Comparison of ENCODE assay signal across 8 mouse cellular contexts in the genomic region with DNA sequence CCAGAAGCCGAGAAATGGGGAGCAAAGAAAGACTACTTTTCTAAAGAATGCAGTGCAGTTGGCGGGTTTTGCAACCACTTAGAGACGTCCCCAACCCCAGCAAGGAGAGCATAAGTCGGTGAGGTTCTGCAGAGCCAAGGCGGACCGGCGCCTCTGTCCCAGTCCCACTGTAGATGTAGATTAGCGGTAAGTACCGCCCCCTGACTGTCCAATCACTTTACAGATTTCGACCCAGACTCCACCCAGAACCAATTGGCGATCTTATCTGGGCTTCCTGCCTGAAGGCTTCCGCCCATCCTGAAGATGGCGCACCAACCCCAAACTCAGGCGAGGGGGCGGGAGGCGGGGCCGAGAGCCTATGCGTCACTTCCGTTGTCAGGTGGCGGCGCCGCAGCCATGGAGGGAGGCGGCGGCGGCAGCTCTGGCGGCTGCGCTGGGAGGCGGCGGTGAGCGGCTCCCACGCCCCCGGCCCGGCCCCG. TPM values are rescaled to one million over a fixed set of nuclear protein-coding genes. Genes with fewer than 3 reads are reported as not detected.
DNase-seq lines count a peak whose midpoint lies in the region; ATAC-seq and TF ChIP-seq lines count a peak whose summit lies in the region.

A gene (plus strand): TSS at position 368 of the 479 bp plus-strand sequence.

- peak; percentile 94 for TF ChIP-seq POLR2A in brain, embryonic 14.5 days (IDR thresholded peaks at IDR 0.05; ENCODE audit: borderline replicate concordance, extremely low read depth, insufficient read depth, insufficient read length, poor library complexity, severe bottlenecking)
- peak; percentile 79 for TF ChIP-seq POLR2A in liver, adult 2 months (IDR thresholded peaks at IDR 0.05; ENCODE audit: extremely low read depth, insufficient read depth, low read length)
- peak; percentile 82 for TF ChIP-seq POLR2A in myocyte (IDR thresholded peaks at IDR 0.05; ENCODE audit: insufficient read length, low read depth)

- peak; percentile 49 for TF ChIP-seq CTCF in C2C12 (IDR thresholded peaks at IDR 0.05; ENCODE audit: control insufficient read depth, insufficient read depth, insufficient read length)
- peak; percentile 63 for TF ChIP-seq CTCF in brain, embryonic 14.5 days (IDR thresholded peaks at IDR 0.05; ENCODE audit: borderline replicate concordance, extremely low read depth, insufficient read depth, insufficient read length)
- TF ChIP-seq CTCF in liver, adult 2 months (IDR thresholded peaks at IDR 0.05; ENCODE audit: low read depth, low read length), result peak; percentile 75

- H3ac ChIP-seq in C2C12 (ENCODE audit: control insufficient read depth, insufficient read length, low read depth) (peak within 1 kb of the TSS; percentile 83), myocyte (ENCODE audit: control insufficient read depth, insufficient read length) (peak within 1 kb of the TSS; percentile 44)

- H3K79me2 ChIP-seq in C2C12 (ENCODE audit: control insufficient read depth, insufficient read depth) (peaks cover 66% of the 10 kb centered on the region), myocyte (ENCODE audit: control insufficient read depth, insufficient read depth) (peaks cover 53% of the 10 kb centered on the region)
- peaks cover 25% of the 10 kb centered on the region; the same call in 1 of the 2 replicates for H3K79me2 ChIP-seq in liver, adult 2 months (ENCODE audit: control insufficient read depth, insufficient read depth, low read length)

- peak within 1 kb of the TSS; percentile 97 for H3K27ac ChIP-seq in heart, embryonic 11.5 days (ENCODE audit: low read depth, low read length)
- peak within 1 kb of the TSS; percentile 84 for H3K27ac ChIP-seq in kidney, embryonic 16.5 days (ENCODE audit: low read length)
- peak within 1 kb of the TSS; percentile 83 for H3K27ac ChIP-seq in liver, adult 2 months (replicated peaks; ENCODE audit: insufficient read depth, low read depth, low read length)

- no peaks in the 10 kb centered on the region for H3K9me3 ChIP-seq in erythroblast, embryonic 14.5 days (ENCODE audit: control insufficient read depth, low read length)
- no peaks in the 10 kb centered on the region for H3K9me3 ChIP-seq in heart, embryonic 11.5 days (replicated peaks; ENCODE audit: control insufficient read depth, low read length)
- no peaks in the 10 kb centered on the region for H3K9me3 ChIP-seq in kidney, embryonic 16.5 days (ENCODE audit: low read length)

- H3K27me3 ChIP-seq in C2C12 (ENCODE audit: control insufficient read depth, insufficient read depth, insufficient read length) (no peaks in the 10 kb centered on the region), myocyte (ENCODE audit: control insufficient read depth, insufficient read depth, insufficient read length) (no peaks in the 10 kb centered on the region)
- no peaks in the 10 kb centered on the region for H3K27me3 ChIP-seq in erythroblast, embryonic 14.5 days (ENCODE audit: control insufficient read depth)
- H3K27me3 ChIP-seq in heart, embryonic 11.5 days (ENCODE audit: control insufficient read depth, insufficient read depth, low read length), result no peaks in the 10 kb centered on the region
- no peaks in the 10 kb centered on the region for H3K27me3 ChIP-seq in kidney, embryonic 16.5 days (ENCODE audit: insufficient read depth, low read length)
- H3K27me3 ChIP-seq in liver, adult 2 months (ENCODE audit: control insufficient read depth, insufficient read depth, low read length), result no peaks in the 10 kb centered on the region
- H3K27me3 ChIP-seq in splenic B cell, adult 2 months (ENCODE audit: control insufficient read depth, insufficient read depth, low read length, poor library complexity, severe bottlenecking), result no peaks in the 10 kb centered on the region

- H3K79me3 ChIP-seq in C2C12 (ENCODE audit: low read depth), result peaks cover 46% of the 10 kb centered on the region

- peak within 1 kb of the TSS; percentile 99 for H3K4me2 ChIP-seq in heart, embryonic 11.5 days
- H3K4me2 ChIP-seq in kidney, embryonic 16.5 days (replicated peaks; ENCODE audit: low read depth, low read length), result peak within 1 kb of the TSS; percentile 98
- peak within 1 kb of the TSS; percentile 100 for H3K4me2 ChIP-seq in myocyte (ENCODE audit: low read depth)

- WGBS in heart, embryonic 11.5 days (ENCODE audit: insufficient replicate concordance), result under 1% methylated on average over 34 of the region's 34 CpGs
- WGBS in kidney, embryonic 16.5 days, result 2% methylated on average over 34 of the region's 34 CpGs
- WGBS in liver, adult 2 months, result under 1% methylated on average over 34 of the region's 34 CpGs

- H3K4me1 ChIP-seq in erythroblast, embryonic 14.5 days (ENCODE audit: control insufficient read depth), result peaks cover 75% of the 10 kb centered on the region
- peaks cover 63% of the 10 kb centered on the region for H3K4me1 ChIP-seq in heart, embryonic 11.5 days (ENCODE audit: control insufficient read depth, insufficient read depth, low read length)
- peaks cover 44% of the 10 kb centered on the region for H3K4me1 ChIP-seq in kidney, embryonic 16.5 days (ENCODE audit: insufficient read depth, low read length)
- H3K4me1 ChIP-seq in liver, adult 2 months (ENCODE audit: control insufficient read depth, insufficient read depth, low read length), result peaks cover 29% of the 10 kb centered on the region

- peak; percentile 92 for ATAC-seq in heart, embryonic 11.5 days (replicated peaks; ENCODE audit: insufficient number of reproducible peaks, low FRiP score, low TSS enrichment)
- ATAC-seq in kidney, embryonic 16.5 days (ENCODE audit: low FRiP score, low TSS enrichment), result peak; percentile 95

- DNase-seq in brain, embryonic 14.5 days (ENCODE audit: low read depth), result peak; percentile 99
- DNase-seq in liver, adult 2 months (ENCODE audit: extremely low read depth, low read depth, low spot score), result peak; percentile 97
- DNase-seq in splenic B cell, adult 2 months (ENCODE audit: low read depth, low spot score), result peak; percentile 99

- H3K36me3 ChIP-seq in C2C12 (ENCODE audit: control insufficient read depth, insufficient read depth) (peaks cover 6% of the 10 kb centered on the region), myocyte (ENCODE audit: control insufficient read depth, insufficient read depth) (no peaks in the 10 kb centered on the region)
- peaks cover 28% of the 10 kb centered on the region for H3K36me3 ChIP-seq in erythroblast, embryonic 14.5 days (ENCODE audit: control insufficient read depth)
- no peaks in the 10 kb centered on the region; the same call in 1 of the 2 replicates for H3K36me3 ChIP-seq in heart, embryonic 11.5 days (ENCODE audit: control insufficient read depth, insufficient read depth, low read length)
- H3K36me3 ChIP-seq in kidney, embryonic 16.5 days (ENCODE audit: insufficient read depth, low read length), result 0 out of 2 replicates have a peak, but pooled peaks cover 5% of the 10 kb centered on the region
- no peaks in the 10 kb centered on the region for H3K36me3 ChIP-seq in liver, adult 2 months (ENCODE audit: control insufficient read depth, insufficient read depth, low read length)
- H3K36me3 ChIP-seq in splenic B cell, adult 2 months (ENCODE audit: control insufficient read depth, insufficient read depth, low read length, poor library complexity, severe bottlenecking), result no peaks in the 10 kb centered on the region

- H3K9ac ChIP-seq in heart, embryonic 11.5 days (ENCODE audit: low read depth, low read length), result peak within 1 kb of the TSS; percentile 88
- peak within 1 kb of the TSS; percentile 73 for H3K9ac ChIP-seq in kidney, embryonic 16.5 days (replicated peaks; ENCODE audit: low read length)
- H3K9ac ChIP-seq in liver, adult 2 months (ENCODE audit: low read depth, low read length), result peak within 1 kb of the TSS; percentile 89

- H3K4me3 ChIP-seq in C2C12 (ENCODE audit: insufficient read depth, poor library complexity, severe bottlenecking) (peak within 1 kb of the TSS; percentile 77), myocyte (peak within 1 kb of the TSS; percentile 95)
- peak within 1 kb of the TSS; percentile 85 for H3K4me3 ChIP-seq in erythroblast, embryonic 14.5 days (replicated peaks)
- peak within 1 kb of the TSS; percentile 97 for H3K4me3 ChIP-seq in heart, embryonic 11.5 days (ENCODE audit: low read depth, low read length)
- H3K4me3 ChIP-seq in kidney, embryonic 16.5 days (ENCODE audit: low read length), result peak within 1 kb of the TSS; percentile 67
- H3K4me3 ChIP-seq in liver, adult 2 months (ENCODE audit: insufficient read depth, low read depth, low read length), result peak within 1 kb of the TSS; percentile 53

TF ChIP-seq in C2C12, 6 proteins besides CTCF, POLR2A, EP300 and RAD21:
- no peak for TF ChIP-seq CEBPB (IDR thresholded peaks at IDR 0.05; ENCODE audit: low read depth)
- no peak for TF ChIP-seq MYOD1 (IDR thresholded peaks at IDR 0.05; ENCODE audit: control insufficient read depth, insufficient read length, low read depth)
- TF ChIP-seq MAX (IDR thresholded peaks at IDR 0.05), result no peak
- TF ChIP-seq USF1 (IDR thresholded peaks at IDR 0.05; ENCODE audit: low read depth), result no peak
- TF ChIP-seq MYOG (IDR thresholded peaks at IDR 0.05; ENCODE audit: control insufficient read depth, extremely low read depth, insufficient read length), result no peak
- TF ChIP-seq FOSL1 (IDR thresholded peaks at IDR 0.05; ENCODE audit: insufficient read depth, low read length, poor library complexity, severe bottlenecking), result no peak
TF ChIP-seq in C2C12: peak in this region for 0.

TF ChIP-seq in myocyte, 11 proteins besides CTCF, POLR2A, EP300 and RAD21 (continues in another document):
- TF ChIP-seq MYOG (IDR thresholded peaks at IDR 0.05; ENCODE audit: control insufficient read depth in 1 of 3, insufficient read depth in 1 of 3, insufficient read length in 2 of 3, low read depth in 2 of 3) (peak in 1 of 3 experiments; percentile 25), POLR2AphosphoS2 (IDR thresholded peaks at IDR 0.05; ENCODE audit: insufficient read length, low read depth) (peak; percentile 80), REST (IDR thresholded peaks at IDR 0.05; ENCODE audit: insufficient read depth, insufficient read length) (no peak), USF1 (IDR thresholded peaks at IDR 0.05; ENCODE audit: low read depth) (no peak), MYOD1 (IDR thresholded peaks at IDR 0.05; ENCODE audit: control insufficient read depth in 1 of 3, insufficient read length in 2 of 3, low read depth in 2 of 3) (peak in 1 of 3 experiments; percentile 18), CEBPB (IDR thresholded peaks at IDR 0.05; ENCODE audit: insufficient read depth, poor library complexity, severe bottlenecking) (no peak), SRF (IDR thresholded peaks at IDR 0.05; ENCODE audit: control insufficient read depth, insufficient read length, low read depth) (peak; percentile 50), TCF3 (IDR thresholded peaks at IDR 0.05; ENCODE audit: insufficient read length, low read depth) (no peak)

RNA-seq across cellular contexts. Expression of the gene that starts here (rescaled TPM):
- polyA plus RNA-seq in C2C12 (2012; fragmentation: generic; extraction: Trizol) (11.0 TPM), myocyte (2012; fragmentation: generic; extraction: Trizol) (25.9 TPM)
- 19.6 and 28.1 TPM in 2 replicates for polyA plus RNA-seq in brain, embryonic 14.5 days (2012; rRNA removed)
- polyA plus RNA-seq in erythroblast, embryonic 14.5 days (2012), result 4.2 and 4.6 TPM in 2 replicates
- polyA plus RNA-seq in heart, embryonic 11.5 days (2014; fragmentation: Nextera tagmentation; extraction: Ambion mirVana), result 18.5 and 23.2 TPM in 2 replicates
- polyA plus RNA-seq in kidney, embryonic 16.5 days (2015; fragmentation: Nextera tagmentation; extraction: Ambion mirVana), result 43.9 and 44.5 TPM in 2 replicates
- total RNA-seq in liver, adult 2 months (2014; rRNA removed), result 6.5 and 10.8 TPM in 2 replicates
- polyA plus RNA-seq in liver, adult 2 months (2012; rRNA removed), result 22.5 and 22.9 TPM in 2 replicates

Comparison
In these comparisons a context has a peak if more than half of its experiments do, and no peak if none do; other contexts are left out.
1. Peak in every context shown above with its lines: DNase-seq, ATAC-seq, H3K4me3 ChIP-seq and H3K27ac ChIP-seq.